Mouse (Mus musculus) 3T3-L1 (cell line): Measurements from ENCODE around the gene Notch2.

Experiments used
- DNase-seq: peaks from one replicate; pipeline ENCODE4 v3.0.0-alpha.2; 2015; ENCODE audit warnings: low read depth, low spot score

The Notch2 gene

GRCm38 (mm10) chr3:98073545-98073944, 60.2 kb downstream of the Notch2 start:
- DNase-seq, result no peak

- DNase-seq, result no peak
Observed at GRCm38 (mm10) chr3:98074622-98075231, 61.4 kb downstream of the Notch2 start.

GRCm38 (mm10) chr3:98077866-98078265, 64.5 kb downstream of the Notch2 start:
- DNase-seq, result no peak

GRCm38 (mm10) chr3:98078816-98079215, 65.5 kb downstream of the Notch2 start:
- no peak for DNase-seq

- DNase-seq, result no peak
Observed at GRCm38 (mm10) chr3:98079601-98080215, 66.4 kb downstream of the Notch2 start.

GRCm38 (mm10) chr3:98080630-98081029, 67.3 kb downstream of the Notch2 start:
- DNase-seq, result no peak

GRCm38 (mm10) chr3:98082188-98082587, 68.9 kb downstream of the Notch2 start:
- no peak for DNase-seq

GRCm38 (mm10) chr3:98082972-98083371, 69.6 kb downstream of the Notch2 start:
- no peak for DNase-seq

GRCm38 (mm10) chr3:98084061-98084655, 70.8 kb downstream of the Notch2 start:
- no peak for DNase-seq

- DNase-seq, result no peak
Observed at GRCm38 (mm10) chr3:98084870-98085269, 71.5 kb downstream of the Notch2 start.

GRCm38 (mm10) chr3:98085812-98086268, 72.5 kb downstream of the Notch2 start:
- DNase-seq, result peak; percentile 63

GRCm38 (mm10) chr3:98086441-98086840, 73.1 kb downstream of the Notch2 start:
- peak; percentile 18 for DNase-seq

GRCm38 (mm10) chr3:98086860-98087259, 73.5 kb downstream of the Notch2 start:
- DNase-seq, result no peak

GRCm38 (mm10) chr3:98087551-98087950, 74.2 kb downstream of the Notch2 start:
- no peak for DNase-seq

GRCm38 (mm10) chr3:98089702-98090101, 76.4 kb downstream of the Notch2 start:
- DNase-seq, result peak; percentile 25

GRCm38 (mm10) chr3:98090129-98090528, 76.8 kb downstream of the Notch2 start:
- peak; percentile 21 for DNase-seq

- DNase-seq, result peak; percentile 21
Observed at GRCm38 (mm10) chr3:98092680-98093370, 79.5 kb downstream of the Notch2 start.

GRCm38 (mm10) chr3:98093954-98094353, 80.6 kb downstream of the Notch2 start:
- DNase-seq, result no peak

GRCm38 (mm10) chr3:98094629-98095583, 81.6 kb downstream of the Notch2 start:
- DNase-seq, result no peak

- DNase-seq, result no peak
Observed at GRCm38 (mm10) chr3:98096981-98097380, 83.7 kb downstream of the Notch2 start.

- DNase-seq, result no peak
Observed at GRCm38 (mm10) chr3:98098676-98099075, 85.3 kb downstream of the Notch2 start.
